Mouse (Mus musculus) thymus, postnatal 0 days (tissue): Measurements from ENCODE around the gene Tmem269. TPM values are rescaled to one million over a fixed set of nuclear protein-coding genes. Genes with fewer than 3 reads are reported as not detected.

ENCODE experiments used
- DNase-seq: peaks from one replicate; pipeline ENCODE4 v3.0.0-alpha.2; 2015; ENCODE audit warnings: low spot score
- polyA plus RNA-seq: library from polyadenylated mRNA; unstranded; fragments of >200 nt; fragmentation: Nextera tagmentation; extraction: Ambion mirVana; gene quantifications from 2 replicates; pipeline ENCODE4 v1.2.1, GENCODE M21; 2015

The Tmem269 gene
- polyA plus RNA-seq, 1 experiment from 2014 or later = 0.12 TPM

- no peak for DNase-seq
These were observed 34.5 kb downstream of the Tmem269 start for GRCm38 (mm10) chr4:119183525-119183924.

GRCm38 (mm10) chr4:119181456-119181855 is 36.6 kb downstream of the Tmem269 start:
- DNase-seq = no peak

- DNase-seq = no peak
These were observed 37.8 kb downstream of the Tmem269 start for GRCm38 (mm10) chr4:119180133-119180707.

- DNase-seq = no peak
These were observed 39.7 kb downstream of the Tmem269 start for GRCm38 (mm10) chr4:119178331-119178730.

- DNase-seq = no peak
These were observed 40.3 kb downstream of the Tmem269 start for GRCm38 (mm10) chr4:119177702-119178101.

- peak; percentile 96 for DNase-seq
These were observed 44.1 kb downstream of the Tmem269 start, which contains the start of gene Zfp691 for GRCm38 (mm10) chr4:119173851-119174453. Gene Zfp691 (minus strand): TSS chr4:119174195.

GRCm38 (mm10) chr4:119172919-119173650 is 44.9 kb downstream of the Tmem269 start:
- no peak for DNase-seq

GRCm38 (mm10) chr4:119167663-119168062 is 50.4 kb downstream of the Tmem269 start:
- peak; percentile 87 for DNase-seq

GRCm38 (mm10) chr4:119167068-119167467 is 50.9 kb downstream of the Tmem269 start:
- DNase-seq = no peak

GRCm38 (mm10) chr4:119165916-119166315 is 52.1 kb downstream of the Tmem269 start:
- no peak for DNase-seq

GRCm38 (mm10) chr4:119162990-119163389 is 55.0 kb downstream of the Tmem269 start:
- no peak for DNase-seq

GRCm38 (mm10) chr4:119161358-119161757 is 56.7 kb downstream of the Tmem269 start:
- DNase-seq = no peak

- no peak for DNase-seq
These were observed 60.1 kb downstream of the Tmem269 start for GRCm38 (mm10) chr4:119157891-119158290.

GRCm38 (mm10) chr4:119157186-119157585 is 60.8 kb downstream of the Tmem269 start:
- peak; percentile 57 for DNase-seq

Other genes with a start within 250 kb of the Tmem269 start
- 19.9 and 21.4 TPM in 2 replicates for gene Slc2a1, start 109.5 kb downstream of the Tmem269 start, polyA plus RNA-seq
- gene Zfp691, start 44.0 kb downstream of the Tmem269 start, polyA plus RNA-seq = 3.6 and 7.2 TPM in 2 replicates
- gene Ermap, start 28.2 kb downstream of the Tmem269 start, polyA plus RNA-seq = 0.31 and 0.66 TPM in 2 replicates
- 136 TPM in 2 replicates for gene Svbp, start 22.9 kb downstream of the Tmem269 start, polyA plus RNA-seq
- 21.6 and 22.2 TPM in 2 replicates for gene AU022252, start 14.5 kb upstream of the Tmem269 start, polyA plus RNA-seq
- gene P3h1, start 14.7 kb upstream of the Tmem269 start, polyA plus RNA-seq = 6.5 and 6.9 TPM in 2 replicates
- gene Cldn19, start 37.2 kb upstream of the Tmem269 start, polyA plus RNA-seq = 0.14 TPM in 1 of 2 replicates, not detected in the other
- 532 and 561 TPM in 2 replicates for gene Ybx1, start 76.4 kb upstream of the Tmem269 start, polyA plus RNA-seq
- gene Ppih, start 102.3 kb upstream of the Tmem269 start, polyA plus RNA-seq = 135 and 144 TPM in 2 replicates
- 17.3 and 22.1 TPM in 2 replicates for gene Ccdc30, start 197.3 kb upstream of the Tmem269 start, polyA plus RNA-seq
- gene Ppcs, start 204.2 kb upstream of the Tmem269 start, polyA plus RNA-seq = 41.9 and 43.8 TPM in 2 replicates
- gene Zmynd12, start 204.6 kb upstream of the Tmem269 start, polyA plus RNA-seq = 0.41 and 0.46 TPM in 2 replicates